Mouse (Mus musculus) spleen, adult 18-20 months (tissue): ENCODE data around the gene Rreb1.

Experiments
- DNase-seq, 2 experiments: peaks; one replicate each; pipeline ENCODE4 v3.0.0; 2022; ENCODE audit warnings: mixed read lengths in 2 of 2

The Rreb1 gene

GRCm38 (mm10) chr13:37952981-37953380, 174.8 kb downstream of the Rreb1 start:
- DNase-seq: no peak

GRCm38 (mm10) chr13:37954318-37954717, 176.1 kb downstream of the Rreb1 start:
- no peak for DNase-seq

GRCm38 (mm10) chr13:37958498-37959238, 180.5 kb downstream of the Rreb1 start:
- DNase-seq: no peak

GRCm38 (mm10) chr13:37959239-37959907, 181.2 kb downstream of the Rreb1 start:
- no peak for DNase-seq

GRCm38 (mm10) chr13:37959936-37960335, 181.7 kb downstream of the Rreb1 start:
- DNase-seq: no peak

GRCm38 (mm10) chr13:37962541-37962940, 184.3 kb downstream of the Rreb1 start:
- DNase-seq: no peak

GRCm38 (mm10) chr13:37963354-37964007, 185.3 kb downstream of the Rreb1 start:
- peak in 1 of 2 experiments; percentile 64 for DNase-seq

- DNase-seq: no peak
Measured at GRCm38 (mm10) chr13:37964128-37965087, 186.2 kb downstream of the Rreb1 start.

- no peak for DNase-seq
Measured at GRCm38 (mm10) chr13:37965126-37965914, 187.1 kb downstream of the Rreb1 start.

GRCm38 (mm10) chr13:37966256-37967051, 188.3 kb downstream of the Rreb1 start:
- no peak for DNase-seq

GRCm38 (mm10) chr13:37967052-37967437, 188.8 kb downstream of the Rreb1 start:
- DNase-seq: no peak

- no peak for DNase-seq
Measured at GRCm38 (mm10) chr13:37967565-37967964, 189.4 kb downstream of the Rreb1 start.

- DNase-seq: peak; percentile 66 to 89
Measured at GRCm38 (mm10) chr13:37969337-37969736, 191.1 kb downstream of the Rreb1 start.

- no peak for DNase-seq
Measured at GRCm38 (mm10) chr13:37969988-37970387, 191.8 kb downstream of the Rreb1 start.

GRCm38 (mm10) chr13:37970887-37971530, 192.8 kb downstream of the Rreb1 start:
- no peak for DNase-seq

GRCm38 (mm10) chr13:37974036-37974435, 195.8 kb downstream of the Rreb1 start:
- DNase-seq: no peak

- DNase-seq: no peak
Measured at GRCm38 (mm10) chr13:37974731-37975130, 196.5 kb downstream of the Rreb1 start.

- no peak for DNase-seq
Measured at GRCm38 (mm10) chr13:37979506-37979905, 201.3 kb downstream of the Rreb1 start.

GRCm38 (mm10) chr13:37980346-37980745, 202.1 kb downstream of the Rreb1 start:
- DNase-seq: no peak

- DNase-seq: no peak
Measured at GRCm38 (mm10) chr13:37981063-37981462, 202.9 kb downstream of the Rreb1 start.
